Mouse (Mus musculus) embryonic facial prominence, embryonic 11.5 days (tissue): ENCODE results near the gene Mafg. TPM values are rescaled to one million over a fixed set of nuclear protein-coding genes. Genes with fewer than 3 reads are reported as not detected.

Experiments
- ATAC-seq: fragments of 200-750 bp; cut with Nextera tagmentation; replicated peaks from 2 replicates; pipeline ENCODE4 v1.8.0; 2017; ENCODE audit warnings: low read depth; ENCODE audit not compliant: insufficient number of reproducible peaks, low FRiP score, low TSS enrichment
- DNase-seq: peaks from one replicate; pipeline ENCODE4 v3.0.0-alpha.2; 2015; ENCODE audit warnings: low spot score
- H3K27ac ChIP-seq: fragments of 300-500 bp; sonication (generic); replicated peaks from 2 replicates; pipeline ENCODE4 v1.5.1; 2014; ENCODE audit warnings: mild to moderate bottlenecking, low read depth, low read length, control low read depth
- H3K27me3 ChIP-seq: fragments of 300-500 bp; sonication (generic); 2 replicates; pipeline ENCODE4 v1.6.1; 2014; ENCODE audit warnings: mild to moderate bottlenecking, low read length, moderate library complexity, mixed read lengths; ENCODE audit not compliant: control insufficient read depth, insufficient read depth
- H3K36me3 ChIP-seq: fragments of 300-500 bp; sonication (generic); replicated peaks from 2 replicates; pipeline ENCODE4 v1.6.1; 2014; ENCODE audit warnings: low read depth, mild to moderate bottlenecking, low read length, moderate library complexity, mixed read lengths; ENCODE audit not compliant: control insufficient read depth, insufficient read depth
- H3K4me1 ChIP-seq: fragments of 300-500 bp; sonication (generic); 2 replicates; pipeline ENCODE4 v1.6.1; 2014; ENCODE audit warnings: low read length, mixed read lengths; ENCODE audit not compliant: control insufficient read depth, insufficient read depth
- H3K4me2 ChIP-seq: fragments of 300-500 bp; sonication (generic); 2 replicates; pipeline ENCODE4 v1.6.1; 2014; ENCODE audit warnings: low read depth, mild to moderate bottlenecking, control low read depth, low read length, moderate library complexity
- H3K4me3 ChIP-seq: fragments of 300-500 bp; sonication (generic); 2 replicates; pipeline ENCODE4 v1.5.1; 2014; ENCODE audit warnings: low read depth, low read length, control low read depth
- H3K9ac ChIP-seq: fragments of 300-500 bp; sonication (generic); replicated peaks from 2 replicates; pipeline ENCODE4 v1.6.1; 2014; ENCODE audit warnings: mild to moderate bottlenecking, control low read depth, low read length
- H3K9me3 ChIP-seq: fragments of 300-500 bp; sonication (generic); replicated peaks from 2 replicates; pipeline ENCODE4 v1.6.1; 2016; ENCODE audit warnings: mild to moderate bottlenecking, low read length, inconsistent platforms, mixed read lengths; ENCODE audit not compliant: control insufficient read depth
- WGBS: fragments of 180-500 bp; shearing (Covaris S2); extraction: QIAGEN DNeasy Blood & Tissue Kit; methylation state at CpG from one replicate; pipeline ENCODE4 v1.1.7; 2014; 5-methylcytosine and 5-hydroxymethylcytosine counted together
- polyA plus RNA-seq: library from polyadenylated mRNA; unstranded; fragments of >200 nt; fragmentation: Nextera tagmentation; extraction: Ambion mirVana; gene quantifications from 2 replicates; pipeline ENCODE4 v1.2.1, GENCODE M21; 2014

Mafg gene
- polyA plus RNA-seq, 1 experiment from 2014 or later, result 16.7 TPM

GRCm38 (mm10) chr11:120624680-120625111 is 8.7 kb downstream of the Mafg start:
- ATAC-seq, result peak; percentile 60; the same call in 1 of the 2 replicates
- Histone ChIP-seq H3K9ac (peak overlapping the region; percentile 74), H3K27ac (peak overlapping the region; percentile 67; the same call in 1 of the 2 replicates), H3K4me3 (peak overlapping the region; percentile 99), H3K4me2 (peak overlapping the region; percentile 98), H3K9me3 (no peaks in the 10 kb centered on the region), H3K27me3 (no peaks in the 10 kb centered on the region), H3K4me1 (peaks cover 2% of the 10 kb centered on the region; the same call in 1 of the 2 replicates), H3K36me3 (no peaks in the 10 kb centered on the region; the same call in none of the 2 replicates)
- WGBS, result under 1% methylated on average over 53 of the region's 53 CpGs
- DNase-seq, result peak; percentile 92

- ATAC-seq (peak; percentile 76), DNase-seq (peak; percentile 70)
- peak overlapping the region; percentile 99 for H3K4me3 ChIP-seq
- H3K4me1 ChIP-seq, result peaks cover 2% of the 10 kb centered on the region; the same call in 1 of the 2 replicates
- H3K36me3 ChIP-seq, result no peaks in the 10 kb centered on the region; the same call in none of the 2 replicates
- 13% methylated on average over 30 of the region's 30 CpGs for WGBS
- peak overlapping the region; percentile 74 for H3K9ac ChIP-seq
- H3K27ac ChIP-seq, result peak overlapping the region; percentile 67; the same call in 1 of the 2 replicates
- no peaks in the 10 kb centered on the region for H3K27me3 ChIP-seq
- peak overlapping the region; percentile 98 for H3K4me2 ChIP-seq
- H3K9me3 ChIP-seq, result no peaks in the 10 kb centered on the region
These were observed 9.3 kb downstream of the Mafg start for GRCm38 (mm10) chr11:120623961-120624679.

DNA sequence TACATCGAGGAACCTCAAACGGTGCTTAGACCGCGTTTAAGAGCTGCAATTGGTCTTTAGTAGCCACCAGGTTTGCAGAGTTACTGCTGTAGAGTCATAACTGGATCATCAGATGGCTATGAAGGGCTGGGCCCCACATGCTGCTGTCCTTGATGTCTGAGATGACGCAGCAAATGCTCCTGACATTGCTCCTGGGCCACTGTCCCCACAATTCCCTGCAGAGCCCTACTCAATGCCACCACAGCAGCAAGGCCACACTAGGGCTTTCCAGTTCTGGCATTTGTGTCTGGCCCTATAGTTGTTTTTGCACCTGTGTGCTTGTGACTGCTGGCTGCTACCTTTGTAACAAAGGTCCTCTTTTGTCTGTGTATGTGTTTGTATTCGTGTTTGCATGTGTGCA is 10.6 kb downstream of the Mafg start:
- Histone ChIP-seq H3K4me2 (no peak overlapping the region), H3K27me3 (no peaks in the 10 kb centered on the region), H3K9me3 (no peaks in the 10 kb centered on the region), H3K36me3 (no peaks in the 10 kb centered on the region; the same call in none of the 2 replicates), H3K27ac (no peak overlapping the region), H3K4me3 (no peak overlapping the region), H3K4me1 (peaks cover 2% of the 10 kb centered on the region; the same call in 1 of the 2 replicates), H3K9ac (no peak overlapping the region)
- ATAC-seq (no peak), DNase-seq (no peak)
- 94% methylated on average over 6 of the region's 6 CpGs for WGBS

DNA sequence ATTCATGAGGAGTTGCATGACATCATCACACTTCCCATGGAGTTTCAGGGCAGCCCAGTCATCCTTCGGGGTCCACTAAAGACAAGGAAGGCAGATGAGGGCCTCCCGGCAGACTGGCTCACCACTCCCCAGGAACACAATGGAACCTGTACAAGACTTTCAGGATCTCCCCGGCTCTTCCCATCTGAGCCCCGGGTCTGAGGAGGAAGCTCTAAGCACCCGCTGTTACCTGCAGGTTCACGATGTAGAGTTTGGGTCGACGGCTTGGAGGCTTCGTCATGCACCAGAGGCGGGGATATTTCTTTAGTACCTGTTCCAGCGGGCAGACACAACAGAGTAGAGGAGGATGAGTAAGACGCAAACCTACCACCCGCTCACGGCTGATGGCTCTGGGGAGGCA is 13.2 kb downstream of the Mafg start:
- Histone ChIP-seq H3K9me3 (no peaks in the 10 kb centered on the region), H3K4me2 (no peak overlapping the region), H3K27me3 (no peaks in the 10 kb centered on the region), H3K4me1 (peaks cover 2% of the 10 kb centered on the region; the same call in 1 of the 2 replicates), H3K9ac (no peak overlapping the region), H3K4me3 (no peak overlapping the region), H3K36me3 (peaks cover under 1% of the 10 kb centered on the region), H3K27ac (no peak overlapping the region)
- ATAC-seq (no peak), DNase-seq (no peak)
- 91% methylated on average over 14 of the region's 14 CpGs for WGBS

DNA sequence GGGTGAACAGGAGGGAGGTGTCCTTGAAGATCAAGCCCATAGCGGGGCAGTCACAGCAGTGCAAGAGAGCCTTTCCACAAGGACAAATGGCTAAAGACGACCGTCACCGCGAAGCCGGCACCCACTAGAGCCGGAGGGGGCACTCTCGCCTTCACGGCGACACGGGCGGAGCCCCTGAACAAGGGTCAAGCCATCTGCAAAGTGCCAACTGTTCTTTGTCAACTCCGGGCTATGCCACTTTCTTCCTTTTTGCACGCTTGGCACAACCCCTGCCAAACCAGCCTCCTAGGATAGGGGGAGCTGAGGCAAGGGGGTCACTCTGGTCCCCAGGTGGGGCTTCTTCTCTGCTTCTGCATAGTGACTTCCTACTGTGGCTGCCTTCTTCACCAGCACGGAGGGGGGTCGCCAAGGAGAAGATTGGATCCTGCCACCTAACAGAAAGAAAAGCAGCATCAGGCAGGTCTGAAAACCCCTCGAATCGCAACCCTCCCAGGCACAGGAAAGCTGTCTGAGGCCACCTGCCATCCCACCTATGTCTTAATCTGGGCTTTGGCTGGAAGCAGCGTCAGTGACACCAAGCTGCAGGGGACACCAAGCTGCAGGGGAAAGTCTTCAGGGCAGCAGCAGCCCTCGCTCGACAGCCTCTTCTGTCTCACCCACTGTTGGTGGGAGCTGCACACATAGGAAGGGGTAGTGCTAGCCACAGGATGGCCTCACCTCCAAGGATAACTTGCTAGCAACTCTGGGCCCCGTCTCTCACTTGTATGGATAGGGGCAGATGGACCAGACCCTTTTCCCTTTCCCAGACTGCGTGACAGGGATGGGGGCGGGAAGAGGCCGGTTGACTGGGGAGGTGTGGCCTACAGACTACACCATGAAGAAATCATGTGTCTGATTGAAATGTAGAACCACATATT is 14.5 kb downstream of the Mafg start:
- Histone ChIP-seq H3K36me3 (peaks cover 4% of the 10 kb centered on the region), H3K27me3 (no peaks in the 10 kb centered on the region), H3K9ac (no peak overlapping the region), H3K9me3 (no peaks in the 10 kb centered on the region), H3K4me2 (no peak overlapping the region), H3K4me3 (no peak overlapping the region), H3K27ac (no peak overlapping the region), H3K4me1 (no peaks in the 10 kb centered on the region; the same call in 1 of the 2 replicates)
- 91% methylated on average over 25 of the region's 25 CpGs for WGBS
- ATAC-seq (no peak), DNase-seq (no peak)

- Histone ChIP-seq H3K4me1 (no peaks in the 10 kb centered on the region), H3K27ac (peak within 1 kb of the TSS; percentile 20; the same call in 1 of the 2 replicates), H3K27me3 (no peaks in the 10 kb centered on the region), H3K4me3 (peak within 1 kb of the TSS; percentile 75), H3K4me2 (peak within 1 kb of the TSS; percentile 85), H3K9ac (peak within 1 kb of the TSS; percentile 74), H3K9me3 (no peaks in the 10 kb centered on the region), H3K36me3 (peaks cover 6% of the 10 kb centered on the region)
- ATAC-seq (peak; percentile 91), DNase-seq (peak; percentile 94)
- under 1% methylated on average over 56 of the region's 56 CpGs for WGBS
These were observed 15.8 kb downstream of the Mafg start, which contains the start of gene Pcyt2 for GRCm38 (mm10) chr11:120617519-120618112. TSS of gene Pcyt2 (minus strand) at chr11:120617936.

DNA sequence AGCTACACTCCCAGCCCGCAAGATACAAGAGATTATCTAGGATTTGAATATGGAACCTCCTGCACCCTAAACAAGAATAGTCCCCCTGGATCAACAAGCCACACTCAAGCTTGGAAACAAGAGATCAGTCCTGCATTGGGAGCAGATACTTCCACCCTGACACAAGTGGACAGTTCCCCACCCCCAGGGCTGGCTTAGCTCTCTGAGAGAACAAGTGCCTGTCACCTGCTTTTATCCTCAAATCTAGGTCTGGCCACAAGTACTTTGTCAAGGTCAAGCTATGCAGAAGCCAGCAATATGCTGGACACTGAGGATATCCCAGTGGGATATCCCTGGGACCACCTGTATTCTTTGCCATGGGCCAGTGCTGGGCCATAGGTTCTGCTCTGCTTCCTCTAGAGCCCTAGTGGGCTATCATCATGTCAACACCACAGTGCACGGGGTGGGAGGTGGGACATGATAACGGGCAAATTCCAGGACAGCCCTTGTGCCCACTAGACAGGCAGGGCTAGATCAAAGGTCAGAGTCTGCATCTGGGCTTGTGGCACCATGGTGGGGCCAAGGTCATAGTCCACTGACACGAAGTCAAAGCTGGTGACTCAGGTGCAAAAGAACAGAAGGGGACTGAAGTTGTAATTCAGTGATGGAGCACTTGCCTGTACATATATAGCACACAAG is 16.6 kb downstream of the Mafg start:
- H3K4me1 ChIP-seq, result no peaks in the 10 kb centered on the region
- DNase-seq (no peak), ATAC-seq (no peak)
- H3K4me2 ChIP-seq, result peak overlapping the region; percentile 85
- H3K9ac ChIP-seq, result peak overlapping the region; percentile 74
- WGBS, result 55% methylated on average over 4 of the region's 4 CpGs
- peak overlapping the region; percentile 75 for H3K4me3 ChIP-seq
- no peaks in the 10 kb centered on the region for H3K27me3 ChIP-seq
- H3K27ac ChIP-seq, result no peak overlapping the region
- no peaks in the 10 kb centered on the region for H3K9me3 ChIP-seq
- H3K36me3 ChIP-seq, result peaks cover 9% of the 10 kb centered on the region
